Comparison of ENCODE assay signal across 17 mouse cellular contexts in genomic region chr6:17321976-17322375, GRCm38 (mm10). TPM values are rescaled to one million over a fixed set of nuclear protein-coding genes. Genes with fewer than 3 reads are reported as not detected.
"Had no signal": no experiment of that assay in that cellular context is flagged by ENCODE, and none has a peak within 500 bp of the region (broad histone marks: within the 10 kb centered on the region; RNA-seq: fewer than 3 reads in every experiment).

No protein-coding gene starts in this region.

- H3K9me3 ChIP-seq: limb, embryonic 12.5 days; liver, embryonic 13.5 days; midbrain, embryonic 12.5 days; midbrain, embryonic 15.5 days; neural tube, embryonic 12.5 days; neural tube, embryonic 15.5 days had no signal

- H3K27me3 ChIP-seq: limb, embryonic 12.5 days; liver, embryonic 13.5 days; midbrain, embryonic 12.5 days; midbrain, embryonic 15.5 days; neural tube, embryonic 12.5 days; neural tube, embryonic 15.5 days had no signal

- DNase-seq: kidney, postnatal 25 days; layer of hippocampus, adult 9-11 months; liver; liver, embryonic 13.5 days; lung, adult 2 months; lung, postnatal 14 days; lung, postnatal 4 days; thymus, adult 18-20 months; thymus, postnatal 36 days had no signal

- H3K36me3 ChIP-seq: limb, embryonic 12.5 days; liver, embryonic 13.5 days; midbrain, embryonic 12.5 days; midbrain, embryonic 15.5 days; neural tube, embryonic 12.5 days; neural tube, embryonic 15.5 days had no signal

- H3K9ac ChIP-seq: limb, embryonic 12.5 days; liver, embryonic 13.5 days; midbrain, embryonic 12.5 days; midbrain, embryonic 15.5 days; neural tube, embryonic 12.5 days; neural tube, embryonic 15.5 days had no signal

- H3K27ac ChIP-seq: kidney, postnatal 0 days; layer of hippocampus, adult 2 months; limb, embryonic 12.5 days; liver, embryonic 13.5 days; midbrain, embryonic 12.5 days; midbrain, embryonic 15.5 days; neural tube, embryonic 12.5 days; neural tube, embryonic 15.5 days had no signal

- H3K4me3 ChIP-seq: layer of hippocampus, adult 2 months; limb, embryonic 12.5 days; liver, embryonic 13.5 days; midbrain, embryonic 12.5 days; midbrain, embryonic 15.5 days; neural tube, embryonic 12.5 days; neural tube, embryonic 15.5 days had no signal

- ATAC-seq: midbrain, embryonic 15.5 days had no signal

- H3K4me1 ChIP-seq: liver, embryonic 13.5 days; midbrain, embryonic 15.5 days; neural tube, embryonic 12.5 days; neural tube, embryonic 15.5 days had no signal

RNA-seq across cellular contexts. Expression of gene Cav1, which starts 15.8 kb away (rescaled TPM):
- total RNA-seq: megakaryocyte progenitor cell, adult 5-6 weeks had no signal
